Mouse (Mus musculus): ENCODE data around the gene Atp5f1.
"Not testable (repeated sequence)": the region's sequence is repeated elsewhere in the genome, so short reads cannot be mapped to it uniquely, and the experiment has no call there.

Atp5f1 gene

GRCm38 (mm10) chr3:105929821-105930220, 30.1 kb downstream of the Atp5f1 start:
- DNase-seq (ENCODE audit: low spot score), result no peak

GRCm38 (mm10) chr3:105928781-105929180, 31.1 kb downstream of the Atp5f1 start:
- no peak for DNase-seq (ENCODE audit: low spot score)

DNA sequence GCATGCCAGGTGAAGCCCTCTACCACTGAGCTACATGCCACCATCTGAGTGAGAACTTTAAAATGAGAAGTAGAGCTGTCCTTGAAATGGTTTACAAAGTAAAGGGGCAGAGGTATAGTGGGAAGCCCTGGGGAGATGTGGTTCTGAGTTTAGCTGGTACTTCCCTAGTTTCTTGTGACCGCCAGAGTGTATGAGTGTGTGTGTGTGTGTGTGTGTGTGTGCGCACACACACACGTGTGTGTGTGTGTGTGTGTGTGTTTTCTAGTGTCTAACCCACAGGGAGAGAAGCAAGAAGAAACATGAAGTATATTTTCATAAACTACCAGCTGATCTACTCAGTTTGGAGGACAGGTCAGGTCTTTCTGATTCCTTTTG, 31.7 kb downstream of the Atp5f1 start:
- DNase-seq (ENCODE audit: low spot score), result no peak

GRCm38 (mm10) chr3:105927561-105928194, 32.2 kb downstream of the Atp5f1 start:
- no peak for DNase-seq (ENCODE audit: low spot score)

DNA sequence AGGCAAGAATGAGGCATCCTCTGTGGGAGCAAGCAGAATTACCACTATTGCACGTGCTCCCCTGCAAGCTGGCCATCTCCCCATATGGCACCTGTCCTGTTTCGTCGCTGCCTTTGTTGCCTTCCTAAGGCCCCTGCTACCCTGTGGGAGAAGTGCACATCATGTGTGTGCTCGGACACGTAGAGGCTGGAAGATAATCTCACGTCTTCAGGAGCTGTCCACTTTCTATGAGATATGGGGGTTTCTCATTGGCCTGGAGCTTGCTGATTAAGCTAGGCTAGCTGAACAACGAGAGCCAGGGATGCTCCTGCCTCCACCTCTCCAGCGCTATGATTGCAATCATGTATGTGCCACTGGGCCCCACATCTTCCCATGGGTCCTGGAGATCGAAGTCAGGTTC, 35.3 kb downstream of the Atp5f1 start:
- no peak for DNase-seq (ENCODE audit: low spot score)

DNA sequence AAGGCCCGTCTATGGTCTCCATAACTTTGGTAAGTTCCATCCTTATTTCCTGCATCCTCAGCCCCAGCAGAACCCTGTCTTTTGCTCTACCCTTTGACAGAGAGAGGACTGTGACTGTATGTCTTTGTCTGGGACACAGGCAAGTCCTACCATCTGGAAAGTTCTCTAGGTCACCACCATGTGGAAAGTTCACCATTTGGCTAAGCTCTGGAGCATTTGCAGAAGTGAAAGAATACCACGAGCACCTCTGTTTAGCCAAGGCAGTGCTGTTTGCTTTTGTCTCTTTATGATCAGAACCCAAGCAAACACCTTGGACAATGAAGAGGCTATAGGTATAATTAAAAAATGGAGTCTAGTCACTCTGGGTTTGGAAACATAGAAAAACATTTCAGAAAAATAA, 37.9 kb downstream of the Atp5f1 start:
- DNase-seq (ENCODE audit: low spot score), result no peak

GRCm38 (mm10) chr3:105920743-105921142, 39.2 kb downstream of the Atp5f1 start:
- DNase-seq (ENCODE audit: low spot score), result not testable (repeated sequence)

DNA sequence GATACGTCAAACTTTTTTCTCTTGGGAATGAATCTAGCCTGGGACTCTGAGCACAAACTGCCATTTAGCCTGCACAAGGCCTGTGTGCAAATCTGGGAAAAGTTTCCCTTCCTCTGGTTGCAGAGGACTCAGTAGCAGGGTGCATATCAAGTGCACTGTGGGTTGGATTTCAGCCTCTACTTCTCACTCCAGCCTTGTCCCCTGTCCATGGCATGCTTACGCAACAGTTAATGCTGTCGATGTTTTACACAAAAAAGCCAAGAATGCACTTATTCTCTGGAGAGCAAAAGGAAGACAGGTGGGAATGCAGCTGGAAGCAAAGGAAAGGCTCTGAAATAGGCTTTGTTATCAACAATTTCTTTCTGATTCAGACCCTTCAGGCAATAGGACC, 41.5 kb downstream of the Atp5f1 start:
- DNase-seq (ENCODE audit: low spot score), result no peak

- DNase-seq (ENCODE audit: low spot score), result no peak
Observed at GRCm38 (mm10) chr3:105917656-105918354, 42.1 kb downstream of the Atp5f1 start.

DNA sequence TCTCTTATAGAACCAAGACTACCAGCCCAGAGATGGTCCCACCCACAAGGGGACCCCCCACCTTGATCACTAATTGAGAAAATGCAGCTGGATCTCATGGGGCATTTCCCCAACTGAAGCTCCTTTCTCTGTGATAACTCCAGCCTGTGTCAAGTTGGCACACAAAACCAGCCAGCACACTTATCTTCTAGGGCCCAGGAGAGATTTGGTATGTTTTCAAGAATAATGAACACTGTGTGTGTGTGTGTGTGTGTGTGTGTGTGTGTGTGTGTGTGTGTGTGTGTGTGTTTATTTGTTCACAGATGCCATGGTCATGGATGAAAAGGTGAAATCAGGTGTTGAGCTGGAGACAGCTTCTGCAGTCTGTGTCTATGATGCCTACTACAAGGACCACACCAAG, 43.4 kb downstream of the Atp5f1 start:
- not testable (repeated sequence) for DNase-seq (ENCODE audit: low spot score)

- no peak for DNase-seq (ENCODE audit: low spot score)
Observed at GRCm38 (mm10) chr3:105915281-105915680, 44.6 kb downstream of the Atp5f1 start.

GRCm38 (mm10) chr3:105913839-105914681, 45.8 kb downstream of the Atp5f1 start:
- no peak for DNase-seq (ENCODE audit: low spot score)

GRCm38 (mm10) chr3:105912097-105912880, 47.6 kb downstream of the Atp5f1 start:
- no peak for DNase-seq (ENCODE audit: low spot score)

DNA sequence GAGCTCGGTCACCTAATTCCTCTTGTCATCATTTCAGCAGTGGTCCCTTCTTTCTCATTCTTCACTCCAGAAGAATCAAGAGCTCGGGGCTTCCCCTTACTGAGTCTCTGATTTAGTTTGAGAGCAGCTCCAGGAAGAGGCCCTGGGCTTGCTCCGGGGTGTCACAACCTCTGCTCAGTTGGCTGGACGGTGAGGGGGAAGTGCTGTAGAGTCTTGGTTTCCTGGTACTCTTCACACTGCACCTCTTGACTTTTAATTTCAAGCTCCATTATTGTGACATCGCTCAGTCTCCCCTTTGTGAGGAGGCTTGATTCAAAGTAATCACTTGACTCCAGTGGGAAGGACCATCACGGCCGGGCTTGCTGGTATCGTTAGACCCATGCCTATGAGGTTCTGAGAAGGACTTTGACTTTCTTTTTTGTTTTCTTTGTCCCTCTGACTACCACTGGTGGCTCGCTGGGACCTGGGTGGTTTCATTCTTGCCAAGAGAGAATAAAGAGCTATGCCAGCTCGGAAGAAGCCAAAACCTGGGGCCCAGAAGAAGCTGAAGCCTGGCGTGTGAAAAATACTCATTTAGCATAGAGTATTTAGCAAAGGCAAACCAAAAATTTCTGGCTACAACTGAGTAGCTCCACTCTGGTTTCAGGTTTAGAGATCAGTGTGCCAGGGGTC, 49.2 kb downstream of the Atp5f1 start:
- DNase-seq (ENCODE audit: low spot score), result no peak

DNA sequence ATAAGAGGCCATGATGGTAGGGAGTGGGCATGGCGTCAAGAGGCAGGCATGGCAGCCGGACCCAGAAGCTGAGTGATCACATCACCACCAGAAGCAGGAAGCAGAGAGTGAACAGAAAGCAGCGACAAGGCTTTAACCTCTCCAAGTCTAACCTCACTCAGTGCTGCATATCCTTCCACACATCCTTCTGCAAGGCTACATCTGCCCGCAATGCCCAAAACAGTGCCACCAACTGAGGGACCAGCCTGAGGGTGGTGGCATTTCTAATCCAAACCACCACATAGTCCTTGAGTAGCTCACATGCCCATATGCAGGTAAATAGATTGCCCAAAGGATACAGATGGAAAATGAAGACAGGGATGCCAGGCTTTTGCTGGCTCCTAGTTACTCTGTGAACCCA, 50.9 kb downstream of the Atp5f1 start:
- no peak for DNase-seq (ENCODE audit: low spot score)

DNA sequence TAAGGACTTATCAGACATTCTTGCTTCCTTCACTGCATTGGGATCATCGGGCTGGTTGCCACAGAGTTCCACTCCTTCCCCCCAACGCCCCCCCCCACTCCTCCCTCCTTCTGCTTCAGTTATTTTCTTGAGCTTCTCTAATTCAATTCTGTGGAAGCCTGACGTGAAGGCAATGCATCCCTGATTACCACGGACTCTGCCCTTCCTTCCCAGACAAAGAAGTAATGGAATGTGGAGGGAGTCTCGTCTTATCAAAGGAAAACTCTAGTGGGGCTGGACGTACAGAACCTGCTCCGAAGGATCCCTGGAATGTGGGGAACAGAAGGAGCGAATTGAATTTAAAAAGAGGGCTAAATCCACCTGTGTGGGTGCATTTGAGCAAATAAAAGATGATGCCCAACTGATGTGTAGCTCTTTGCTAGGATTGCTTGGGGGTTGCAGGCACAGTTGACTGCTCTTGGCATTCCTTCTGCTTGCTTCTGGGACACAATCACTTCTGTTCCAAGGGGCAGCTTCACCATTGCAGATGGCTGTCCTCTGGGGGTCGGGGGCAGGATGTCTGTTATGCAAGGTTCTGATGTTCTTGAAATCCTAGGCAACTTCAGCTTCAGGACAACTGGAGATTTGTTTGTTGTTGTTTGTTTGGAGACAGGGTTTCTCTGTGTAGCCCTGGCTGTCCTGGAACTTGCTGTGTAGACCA, 51.8 kb downstream of the Atp5f1 start:
- no peak for DNase-seq (ENCODE audit: low spot score)

DNA sequence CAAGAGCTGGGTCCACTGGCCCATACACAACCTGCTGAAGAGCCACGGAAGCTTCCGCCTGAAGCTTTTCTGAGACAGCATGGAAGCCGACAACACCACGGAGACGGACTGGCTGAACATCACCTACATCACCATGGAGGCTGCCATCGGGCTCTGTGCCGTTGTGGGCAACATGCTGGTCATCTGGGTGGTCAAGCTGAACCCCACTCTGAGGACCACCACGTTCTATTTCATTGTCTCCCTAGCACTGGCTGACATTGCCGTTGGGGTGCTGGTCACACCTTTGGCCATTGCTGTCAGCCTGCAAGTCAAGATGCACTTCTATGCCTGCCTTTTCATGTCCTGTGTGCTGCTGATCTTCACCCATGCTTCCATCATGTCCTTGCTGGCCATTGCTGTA, 55.2 kb downstream of the Atp5f1 start:
- no peak for DNase-seq (ENCODE audit: low spot score)

DNA sequence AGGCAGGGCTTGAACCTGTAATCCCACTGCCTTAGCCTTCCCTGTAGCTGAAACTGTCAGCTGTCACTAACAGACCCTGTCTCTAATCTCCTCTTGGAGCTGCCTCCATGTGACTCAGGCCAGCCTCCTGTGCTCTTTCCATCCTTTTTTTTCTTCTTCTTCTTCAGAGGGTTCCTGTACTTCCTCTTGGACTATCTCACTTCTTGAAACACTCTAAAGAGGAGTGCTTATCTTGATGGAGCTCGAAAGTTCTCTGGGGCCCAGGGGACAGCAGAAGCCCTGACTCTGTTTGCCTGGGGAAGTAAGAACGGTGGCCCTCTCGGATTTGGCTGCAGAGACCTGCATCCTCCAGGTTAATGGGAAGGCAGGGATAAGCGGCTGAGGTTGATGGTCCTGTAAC, 55.7 kb downstream of the Atp5f1 start:
- no peak for DNase-seq (ENCODE audit: low spot score)

- DNase-seq (ENCODE audit: low spot score), result no peak
Observed at GRCm38 (mm10) chr3:105901468-105901867, 58.4 kb downstream of the Atp5f1 start.

- no peak for DNase-seq (ENCODE audit: low spot score)
Observed at GRCm38 (mm10) chr3:105900716-105901115, 59.2 kb downstream of the Atp5f1 start.

GRCm38 (mm10) chr3:105900266-105900665, 59.6 kb downstream of the Atp5f1 start:
- no peak for DNase-seq (ENCODE audit: low spot score)

Measured in embryo, embryonic 10 days (tissue).